Mouse (Mus musculus): ENCODE results near the gene Ehd2.

GRCm38 (mm10) chr7:15962311-15963288 lies 4.8 kb downstream of the Ehd2 start:
- no peak for TF ChIP-seq POLR2A (IDR thresholded peaks at IDR 0.05; ENCODE audit: low read depth, low read length)
- TF ChIP-seq CTCF (conservative IDR thresholded peaks at IDR 0.05; ENCODE audit: insufficient read depth, insufficient read length, low read depth, low read length), result no peak
